Mouse (Mus musculus): ENCODE measurements at regions not wholly inside any gene's neighbourhood (a gene's known extent, or its start where the extent isn't known, plus 50 kb on each side); places are given as distances from the start of the nearest gene placed in this dataset.
"Not testable (repeated sequence)": the region's sequence is repeated elsewhere in the genome, so short reads cannot be mapped to it uniquely, and the experiment has no call there.

- peak; percentile 2 for DNase-seq
These were observed 94.3 kb upstream of the Zfp986 start for GRCm38 (mm10) chr4:145774241-145774761.

GRCm38 (mm10) chr4:145774884-145775283, 93.7 kb upstream of the Zfp986 start:
- DNase-seq = not testable (repeated sequence)

- not testable (repeated sequence) for DNase-seq
These were observed 92.1 kb upstream of the Zfp986 start for GRCm38 (mm10) chr4:145776531-145776930.

DNA sequence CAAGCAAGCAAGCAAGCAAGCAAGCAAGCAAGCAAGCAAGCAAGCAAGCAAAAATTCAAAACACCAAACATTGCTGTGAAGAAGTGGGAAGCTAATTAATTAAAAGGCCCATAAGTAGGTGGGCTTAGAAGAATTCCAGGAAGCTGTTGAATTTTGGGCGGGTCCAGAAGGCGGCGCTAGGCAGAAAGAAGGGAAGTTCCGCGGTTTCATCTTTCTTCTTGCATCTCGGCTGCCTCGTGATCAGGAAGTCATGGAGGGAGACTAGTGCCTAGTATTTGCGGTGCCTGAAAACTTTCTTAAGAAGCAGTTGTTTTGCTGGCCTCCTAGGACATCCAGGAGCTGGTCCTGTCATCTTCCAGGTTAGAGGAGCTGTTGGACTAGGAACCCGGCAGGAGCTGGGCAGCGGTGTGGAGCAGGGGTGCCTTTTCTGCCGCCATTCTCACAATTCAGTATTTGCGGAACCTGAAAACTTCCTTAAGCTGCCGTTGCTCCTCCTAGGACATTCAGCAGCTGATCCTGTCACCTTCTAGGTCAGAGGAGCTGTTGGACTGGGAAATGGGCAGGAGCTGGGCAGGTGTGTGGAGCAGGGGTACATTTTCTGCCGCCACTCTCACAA, 87.2 kb upstream of the Zfp986 start:
- DNase-seq = not testable (repeated sequence)

DNA sequence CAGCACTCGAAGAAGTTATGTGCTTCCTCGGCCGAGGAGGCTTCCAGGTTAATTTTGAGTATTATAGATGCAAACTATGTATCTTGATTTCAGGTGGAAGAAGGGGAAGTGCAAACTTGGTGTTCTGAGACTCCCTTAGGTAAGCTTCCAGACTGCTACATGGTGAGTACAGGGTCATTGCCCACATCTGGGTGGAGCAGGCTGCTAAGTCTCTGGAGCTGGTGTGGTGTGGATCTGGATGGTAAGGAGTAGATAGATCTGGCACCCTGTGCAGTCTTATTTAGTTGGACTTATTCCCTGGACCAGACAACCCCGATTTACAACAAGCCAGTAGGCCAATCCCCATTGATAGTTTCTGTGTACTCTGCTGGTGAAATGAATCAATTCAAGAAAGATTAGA, 53.9 kb upstream of the Zfp986 start:
- not testable (repeated sequence) for DNase-seq

Data from right cerebral cortex, adult 18-20 months (tissue).